Mouse (Mus musculus) myocyte (in vitro differentiated cells): ENCODE results near the gene Jak2.

Experiments
- CEBPB ChIP-seq: IDR thresholded peaks from 2 replicates; pipeline ENCODE4 v1.6.1; 2011; ENCODE audit warnings: mild to moderate bottlenecking, moderate library complexity; ENCODE audit not compliant: poor library complexity, insufficient read depth, severe bottlenecking
- E2F4 ChIP-seq: IDR thresholded peaks from one replicate; pipeline ENCODE4 v1.6.1; 2011; ENCODE audit warnings: mild to moderate bottlenecking, control low read depth, moderate library complexity; ENCODE audit not compliant: insufficient read depth
- MAX ChIP-seq: IDR thresholded peaks from one replicate; pipeline ENCODE4 v1.6.1; 2011; ENCODE audit warnings: low read depth, mild to moderate bottlenecking, control low read depth
- MYOD1 ChIP-seq, 3 experiments: IDR thresholded peaks; one replicate each; pipeline ENCODE4 v1.6.1; 2011; ENCODE audit warnings: control low read depth in 2 of 3, low read depth in 2 of 3, mild to moderate bottlenecking in 2 of 3, moderate library complexity in 1 of 3; ENCODE audit not compliant: insufficient read length in 2 of 3, control insufficient read depth in 1 of 3
- MYOG ChIP-seq, 3 experiments: IDR thresholded peaks; one replicate each; pipeline ENCODE4 v1.6.1; 2011; ENCODE audit warnings: control low read depth in 2 of 3, low read depth in 2 of 3, mild to moderate bottlenecking in 2 of 3; ENCODE audit not compliant: insufficient read length in 2 of 3, control insufficient read depth in 1 of 3, insufficient read depth in 1 of 3
- POLR2A ChIP-seq: IDR thresholded peaks from one replicate; pipeline ENCODE4 v1.6.1; 2011; ENCODE audit warnings: low read depth, mild to moderate bottlenecking, control low read depth, moderate library complexity; ENCODE audit not compliant: insufficient read length
- POLR2AphosphoS2 ChIP-seq: IDR thresholded peaks from one replicate; pipeline ENCODE4 v1.6.1; 2011; ENCODE audit warnings: low read depth, control low read depth; ENCODE audit not compliant: insufficient read length
- SRF ChIP-seq: IDR thresholded peaks from one replicate; pipeline ENCODE4 v1.6.1; 2011; ENCODE audit warnings: low read depth; ENCODE audit not compliant: control insufficient read depth, insufficient read length
- TCF12 ChIP-seq: IDR thresholded peaks from one replicate; pipeline ENCODE4 v1.6.1; 2011; ENCODE audit warnings: mild to moderate bottlenecking, control low read depth; ENCODE audit not compliant: poor library complexity, insufficient read depth, severe bottlenecking
- TCF3 ChIP-seq: IDR thresholded peaks from one replicate; pipeline ENCODE4 v1.6.1; 2011; ENCODE audit warnings: low read depth, control low read depth; ENCODE audit not compliant: insufficient read length
- USF1 ChIP-seq: IDR thresholded peaks from one replicate; pipeline ENCODE4 v1.6.1; 2011; ENCODE audit warnings: low read depth, mild to moderate bottlenecking, control low read depth, moderate library complexity

GRCm38 (mm10) chr19:29227941-29228590, 23.6 kb upstream of the Jak2 start:
- TF ChIP-seq USF1: no peak
- TF ChIP-seq CEBPB: no peak
- TF ChIP-seq E2F4: no peak
- TF ChIP-seq POLR2A: no peak
- no peak for TF ChIP-seq TCF12
- TF ChIP-seq MYOD1 (IDR thresholded peaks at IDR 0.05; ENCODE audit: control insufficient read depth in 1 of 3, insufficient read length in 2 of 3, low read depth in 2 of 3): no peak
- no peak for TF ChIP-seq MYOG (IDR thresholded peaks at IDR 0.05; ENCODE audit: control insufficient read depth in 1 of 3, insufficient read depth in 1 of 3, insufficient read length in 2 of 3, low read depth in 2 of 3)
- no peak for TF ChIP-seq POLR2AphosphoS2
- TF ChIP-seq MAX: no peak
- no peak for TF ChIP-seq TCF3
- no peak for TF ChIP-seq SRF
